Mouse (Mus musculus): ENCODE measurements around the gene Tor3a. TPM values are rescaled to one million over a fixed set of nuclear protein-coding genes. Genes with fewer than 3 reads are reported as not detected.
"Not testable (repeated sequence)": the region's sequence is repeated elsewhere in the genome, so short reads cannot be mapped to it uniquely, and the experiment has no call there.

The Tor3a gene
- polyA plus RNA-seq, 1 experiment from 2014 or later, result 6.5 TPM

DNA sequence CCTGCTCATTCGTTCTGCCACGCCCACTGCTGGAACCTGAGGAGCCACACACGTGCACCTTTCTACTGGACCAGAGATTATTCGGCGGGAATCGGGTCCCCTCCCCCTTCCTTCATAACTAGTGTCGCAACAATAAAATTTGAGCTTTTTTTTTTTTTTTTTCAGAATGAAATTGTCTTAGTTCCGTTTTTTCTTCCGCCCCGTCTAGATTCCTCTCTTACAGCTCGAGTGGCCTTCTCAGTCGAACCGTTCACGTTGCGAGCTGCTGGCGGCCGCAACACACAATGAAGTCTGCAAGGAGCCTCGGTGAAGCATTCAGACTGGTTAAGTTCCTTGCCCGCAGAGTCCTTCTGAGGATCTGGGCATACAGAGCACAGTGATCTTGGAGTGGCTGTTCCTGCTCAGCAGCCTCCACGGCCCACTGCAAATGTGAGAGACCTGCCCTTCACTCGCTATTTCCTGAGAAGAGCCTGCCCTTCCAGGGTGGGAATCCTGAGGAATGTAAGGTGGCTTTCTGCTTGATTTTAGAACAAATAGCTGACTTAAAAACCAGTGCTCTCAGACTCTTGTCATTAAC, 13.4 kb downstream of the Tor3a start:
- not testable (repeated sequence) for H3K27ac ChIP-seq (ENCODE audit: low read depth, low read length); H3K36me3 ChIP-seq (ENCODE audit: control insufficient read depth, insufficient read depth, low read length); H3K4me1 ChIP-seq (ENCODE audit: control insufficient read depth, insufficient read depth, low read length); H3K27me3 ChIP-seq (replicated peaks; ENCODE audit: control insufficient read depth, insufficient read depth, low read length); H3K9me3 ChIP-seq (replicated peaks; ENCODE audit: control insufficient read depth, low read length); DNase-seq (ENCODE audit: low spot score); H3K9ac ChIP-seq (ENCODE audit: low read length); H3K4me2 ChIP-seq (ENCODE audit: low read length); H3K4me3 ChIP-seq (ENCODE audit: low read depth, low read length); ATAC-seq
- 77% methylated on average over 19 of the region's 21 CpGs for WGBS

DNA sequence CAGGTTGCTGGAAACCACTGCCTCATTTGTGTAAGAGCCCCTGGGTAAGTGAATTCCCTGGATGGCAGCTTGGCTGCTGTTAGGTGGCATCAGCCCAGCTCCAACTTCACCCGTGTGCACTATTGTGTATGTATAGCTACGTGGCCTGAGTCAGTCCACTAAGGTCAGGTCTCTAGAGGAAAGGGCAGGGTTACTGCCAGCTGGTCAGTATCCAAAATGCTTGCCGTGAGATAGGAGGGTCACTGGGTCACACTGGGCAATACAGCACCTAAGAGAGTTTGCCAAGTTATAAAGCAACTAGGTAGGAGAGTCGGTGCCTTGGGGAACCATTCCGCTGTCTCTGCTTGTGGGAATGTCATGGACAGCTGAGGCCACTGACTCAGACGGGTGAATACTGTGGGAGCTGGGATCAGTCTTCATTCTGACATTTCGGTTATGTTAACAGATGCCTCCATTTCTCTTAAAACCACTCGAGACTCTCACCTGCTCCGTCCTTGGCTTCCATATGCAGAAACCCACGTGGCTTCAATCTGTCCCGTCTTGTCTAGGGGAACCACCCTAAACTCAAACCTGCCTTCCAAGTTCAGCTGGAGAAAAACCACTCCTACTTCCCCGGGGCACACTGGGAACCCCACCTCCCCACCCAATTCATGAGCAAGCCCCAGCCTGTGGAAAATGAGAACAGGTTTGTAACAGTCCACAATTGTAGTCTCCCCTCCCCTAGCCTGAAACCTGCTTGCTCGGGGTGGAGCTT, 14.1 kb downstream of the Tor3a start:
- H3K36me3 ChIP-seq (ENCODE audit: control insufficient read depth, insufficient read depth, low read length), result 0 out of 2 replicates have a peak, but pooled peaks cover 4% of the 10 kb centered on the region
- no peaks in the 10 kb centered on the region for H3K27me3 ChIP-seq (replicated peaks; ENCODE audit: control insufficient read depth, insufficient read depth, low read length)
- DNase-seq (ENCODE audit: low spot score) (no peak), ATAC-seq (no peak)
- H3K9me3 ChIP-seq (replicated peaks; ENCODE audit: control insufficient read depth, low read length), result no peaks in the 10 kb centered on the region
- no peak overlapping the region for H3K4me2 ChIP-seq (ENCODE audit: low read length)
- WGBS, result 89% methylated on average over 13 of the region's 13 CpGs
- H3K9ac ChIP-seq (ENCODE audit: low read length), result no peak overlapping the region
- H3K4me1 ChIP-seq (ENCODE audit: control insufficient read depth, insufficient read depth, low read length), result no peaks in the 10 kb centered on the region
- no peak overlapping the region for H3K27ac ChIP-seq (ENCODE audit: low read depth, low read length)
- no peak overlapping the region for H3K4me3 ChIP-seq (ENCODE audit: low read depth, low read length)

DNA sequence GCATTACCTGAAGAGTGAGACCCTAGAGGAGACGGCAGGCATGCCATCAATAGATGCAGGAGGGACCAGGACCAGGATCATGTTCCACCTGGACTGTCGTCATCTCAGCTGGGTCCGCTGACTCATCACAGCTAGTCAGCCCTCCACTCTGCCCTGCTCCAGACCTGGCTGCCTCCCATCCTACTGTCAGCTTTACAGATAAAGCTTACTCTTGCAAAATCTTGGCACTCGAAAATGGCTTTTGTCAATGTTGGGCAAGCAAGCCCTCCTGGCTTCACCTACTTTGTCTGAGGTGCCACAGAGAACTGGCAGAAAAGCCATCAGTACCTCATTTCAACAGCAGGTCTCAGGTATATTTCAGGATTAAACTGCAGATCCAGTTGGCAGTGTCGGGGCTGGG, 15.5 kb downstream of the Tor3a start:
- 85% methylated on average over 5 of the region's 5 CpGs for WGBS
- Histone ChIP-seq H3K36me3 (ENCODE audit: control insufficient read depth, insufficient read depth, low read length) (0 out of 2 replicates have a peak, but pooled peaks cover 4% of the 10 kb centered on the region), H3K27me3 (replicated peaks; ENCODE audit: control insufficient read depth, insufficient read depth, low read length) (no peaks in the 10 kb centered on the region), H3K4me1 (ENCODE audit: control insufficient read depth, insufficient read depth, low read length) (no peaks in the 10 kb centered on the region), H3K9me3 (replicated peaks; ENCODE audit: control insufficient read depth, low read length) (no peaks in the 10 kb centered on the region), H3K4me2 (ENCODE audit: low read length) (no peak overlapping the region), H3K9ac (ENCODE audit: low read length) (no peak overlapping the region), H3K4me3 (ENCODE audit: low read depth, low read length) (no peak overlapping the region), H3K27ac (ENCODE audit: low read depth, low read length) (no peak overlapping the region)
- ATAC-seq (no peak), DNase-seq (ENCODE audit: low spot score) (no peak)

DNA sequence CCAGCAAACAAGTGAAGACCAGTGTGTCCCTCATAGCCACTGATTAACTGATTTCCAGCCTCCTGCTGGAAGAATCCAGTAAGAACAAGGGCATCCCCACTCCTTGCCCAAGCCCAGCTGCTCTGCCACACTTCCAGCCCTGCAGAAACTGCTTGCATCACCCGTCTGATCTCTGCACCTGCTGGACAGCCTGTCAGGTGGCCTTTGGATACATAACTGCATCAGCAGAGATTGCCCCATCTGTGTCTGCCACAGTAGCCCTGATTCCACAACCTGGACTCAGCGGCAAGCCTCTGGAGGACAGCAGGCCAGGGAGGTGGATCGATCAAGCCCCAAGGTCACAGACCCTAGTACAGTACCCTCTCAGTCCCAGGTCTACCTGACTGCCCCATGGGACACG, 16.6 kb downstream of the Tor3a start:
- H3K4me2 ChIP-seq (ENCODE audit: low read length), result no peak overlapping the region
- H3K36me3 ChIP-seq (ENCODE audit: control insufficient read depth, insufficient read depth, low read length), result 0 out of 2 replicates have a peak, but pooled peaks cover 4% of the 10 kb centered on the region
- no peaks in the 10 kb centered on the region for H3K4me1 ChIP-seq (ENCODE audit: control insufficient read depth, insufficient read depth, low read length)
- H3K9me3 ChIP-seq (replicated peaks; ENCODE audit: control insufficient read depth, low read length), result no peaks in the 10 kb centered on the region
- H3K9ac ChIP-seq (ENCODE audit: low read length), result no peak overlapping the region
- WGBS, result 85% methylated on average over 4 of the region's 4 CpGs
- ATAC-seq (0 out of 2 replicates have a peak, but pooled peaks have one; percentile 19), DNase-seq (ENCODE audit: low spot score) (no peak)
- H3K27ac ChIP-seq (ENCODE audit: low read depth, low read length), result no peak overlapping the region
- no peaks in the 10 kb centered on the region for H3K27me3 ChIP-seq (replicated peaks; ENCODE audit: control insufficient read depth, insufficient read depth, low read length)
- H3K4me3 ChIP-seq (ENCODE audit: low read depth, low read length), result no peak overlapping the region

DNA sequence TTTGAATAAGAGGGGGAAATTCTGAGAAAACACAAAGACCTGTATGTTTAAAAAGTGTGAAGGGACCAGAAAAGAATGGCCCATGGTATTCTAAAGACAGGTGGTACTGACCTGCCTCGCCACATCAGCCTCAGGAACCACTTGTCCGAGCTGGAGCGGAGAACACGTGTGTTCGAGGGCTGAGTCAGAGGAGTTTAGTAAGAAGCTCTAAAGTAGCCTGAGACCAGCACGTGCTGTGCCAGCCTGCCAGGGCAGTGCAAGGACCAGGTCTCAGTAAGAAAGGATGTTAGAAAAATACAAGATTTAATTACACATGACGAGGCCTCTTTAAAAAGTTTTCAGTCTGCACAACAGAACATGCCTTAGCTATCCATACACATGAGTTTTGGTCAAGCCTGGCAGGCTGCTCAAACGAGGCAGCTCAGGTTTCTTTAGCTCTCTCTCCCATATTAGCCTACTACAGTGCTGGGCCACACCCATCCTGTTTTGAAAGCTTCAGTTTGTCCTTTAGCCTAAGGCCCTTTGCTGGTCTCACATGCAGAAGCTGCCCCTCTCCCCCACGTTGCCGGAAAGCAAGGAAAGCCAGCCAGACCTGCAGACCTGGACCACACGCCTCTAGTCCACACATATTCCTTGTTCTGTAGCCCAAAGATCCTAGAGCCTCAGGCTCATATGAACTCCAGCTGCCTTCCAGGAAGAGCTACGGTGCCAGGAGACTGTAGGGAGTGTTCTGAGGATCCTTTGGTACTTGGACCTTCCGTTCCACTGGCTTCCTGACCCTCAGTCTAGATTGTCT, 19.2 kb downstream of the Tor3a start:
- no peak overlapping the region for H3K4me3 ChIP-seq (ENCODE audit: low read depth, low read length)
- H3K27ac ChIP-seq (ENCODE audit: low read depth, low read length), result no peak overlapping the region
- no peaks in the 10 kb centered on the region for H3K4me1 ChIP-seq (ENCODE audit: control insufficient read depth, insufficient read depth, low read length)
- no peak overlapping the region for H3K9ac ChIP-seq (ENCODE audit: low read length)
- H3K27me3 ChIP-seq (replicated peaks; ENCODE audit: control insufficient read depth, insufficient read depth, low read length), result no peaks in the 10 kb centered on the region
- DNase-seq (ENCODE audit: low spot score) (no peak), ATAC-seq (no peak)
- H3K4me2 ChIP-seq (ENCODE audit: low read length), result no peak overlapping the region
- H3K36me3 ChIP-seq (ENCODE audit: control insufficient read depth, insufficient read depth, low read length), result 0 out of 2 replicates have a peak, but pooled peaks cover 4% of the 10 kb centered on the region
- no peaks in the 10 kb centered on the region for H3K9me3 ChIP-seq (replicated peaks; ENCODE audit: control insufficient read depth, low read length)
- 78% methylated on average over 13 of the region's 13 CpGs for WGBS

DNA sequence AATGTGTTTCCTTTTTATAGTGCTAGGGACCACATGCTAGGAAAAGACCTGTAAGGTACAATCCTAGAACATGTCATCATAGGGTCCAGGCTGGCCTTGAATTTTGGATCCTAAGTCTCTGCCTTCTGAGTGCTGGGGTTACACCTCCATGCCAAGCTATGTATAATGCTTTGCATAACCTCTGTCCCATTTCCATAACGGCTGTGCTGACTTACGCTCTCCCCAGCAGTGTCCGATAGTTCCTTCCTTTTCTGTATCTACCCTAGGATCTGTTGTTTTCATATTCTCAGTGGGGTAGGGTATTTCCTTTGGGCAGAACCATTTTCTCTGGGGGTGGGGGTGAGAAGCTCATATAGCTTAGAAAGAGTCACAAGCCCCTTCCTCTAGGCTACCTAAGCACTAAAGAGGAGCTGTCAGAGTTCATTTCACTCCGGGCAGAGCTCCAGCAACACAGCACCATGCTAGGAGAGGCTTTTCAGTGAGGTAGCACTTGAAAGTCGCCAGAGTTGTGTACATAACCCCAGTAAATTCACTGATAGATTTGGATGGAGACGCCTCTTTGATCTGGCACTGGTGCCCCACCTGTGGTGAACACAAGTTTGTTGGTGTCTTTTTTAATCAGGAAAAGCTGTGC, 21.9 kb downstream of the Tor3a start:
- DNase-seq (ENCODE audit: low spot score) (peak; percentile 23), ATAC-seq (no peak; the same call in 1 of the 2 replicates)
- no peaks in the 10 kb centered on the region for H3K4me1 ChIP-seq (ENCODE audit: control insufficient read depth, insufficient read depth, low read length)
- no peak overlapping the region for H3K27ac ChIP-seq (ENCODE audit: low read depth, low read length)
- no peaks in the 10 kb centered on the region for H3K9me3 ChIP-seq (replicated peaks; ENCODE audit: control insufficient read depth, low read length)
- whole genome bisulfite sequencing, result 70% methylated on average over 6 of the region's 6 CpGs
- 0 out of 2 replicates have a peak, but pooled peaks cover 6% of the 10 kb centered on the region for H3K36me3 ChIP-seq (ENCODE audit: control insufficient read depth, insufficient read depth, low read length)
- no peak overlapping the region for H3K4me2 ChIP-seq (ENCODE audit: low read length)
- H3K4me3 ChIP-seq (ENCODE audit: low read depth, low read length), result no peak overlapping the region
- H3K9ac ChIP-seq (ENCODE audit: low read length), result no peak overlapping the region
- H3K27me3 ChIP-seq (replicated peaks; ENCODE audit: control insufficient read depth, insufficient read depth, low read length), result no peaks in the 10 kb centered on the region

DNA sequence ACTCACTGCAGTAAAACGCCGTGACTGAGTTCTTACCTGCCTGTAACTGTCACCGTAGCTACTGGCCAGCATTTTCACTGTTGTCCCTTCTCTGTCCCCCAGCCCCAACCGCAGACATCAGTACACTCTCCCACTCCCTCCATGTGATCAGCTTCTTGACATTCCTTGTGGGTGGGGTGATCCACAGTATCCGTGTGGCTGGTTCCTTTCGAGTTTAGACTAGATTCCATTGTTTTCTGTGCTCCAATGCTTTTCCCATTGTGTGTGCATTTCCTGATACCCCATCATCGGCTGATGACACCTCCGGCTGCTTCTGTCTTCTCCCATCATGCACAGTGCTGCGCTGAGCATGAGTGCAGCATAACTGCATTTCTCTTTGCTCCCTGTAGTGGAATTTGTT, 23.5 kb downstream of the Tor3a start:
- Histone ChIP-seq H3K9ac (ENCODE audit: low read length) (no peak overlapping the region), H3K4me1 (ENCODE audit: control insufficient read depth, insufficient read depth, low read length) (no peaks in the 10 kb centered on the region), H3K27ac (ENCODE audit: low read depth, low read length) (no peak overlapping the region), H3K4me3 (ENCODE audit: low read depth, low read length) (no peak overlapping the region), H3K4me2 (ENCODE audit: low read length) (no peak overlapping the region), H3K27me3 (replicated peaks; ENCODE audit: control insufficient read depth, insufficient read depth, low read length) (no peaks in the 10 kb centered on the region), H3K36me3 (ENCODE audit: control insufficient read depth, insufficient read depth, low read length) (0 out of 2 replicates have a peak, but pooled peaks cover 2% of the 10 kb centered on the region), H3K9me3 (replicated peaks; ENCODE audit: control insufficient read depth, low read length) (no peaks in the 10 kb centered on the region)
- DNase-seq (ENCODE audit: low spot score) (no peak), ATAC-seq (no peak)
- 84% methylated on average over 9 of the region's 9 CpGs for WGBS

DNA sequence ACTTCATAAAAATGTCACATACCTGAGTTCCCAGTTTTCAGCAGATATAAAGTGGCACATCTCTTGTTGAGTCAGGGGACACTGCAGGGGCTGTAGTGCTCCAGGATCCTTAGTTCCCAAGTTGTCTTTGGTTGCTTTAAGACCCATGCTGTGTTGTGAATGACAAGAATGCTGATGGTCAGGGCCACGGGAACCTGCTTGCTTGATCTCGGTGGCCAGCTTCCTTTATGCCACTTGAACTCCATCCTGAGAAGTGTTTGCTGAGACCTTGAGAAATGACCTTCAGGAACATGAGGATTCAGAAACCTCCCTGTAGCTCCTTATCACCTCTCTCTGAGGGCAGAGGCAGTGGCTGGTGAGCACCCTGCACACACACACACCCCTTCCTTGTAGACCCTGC, 25.5 kb downstream of the Tor3a start:
- 0 out of 2 replicates have a peak, but pooled peaks cover 4% of the 10 kb centered on the region for H3K4me1 ChIP-seq (ENCODE audit: control insufficient read depth, insufficient read depth, low read length)
- no peak for DNase-seq (ENCODE audit: low spot score)
- H3K27ac ChIP-seq (ENCODE audit: low read depth, low read length), result no peak overlapping the region
- 0 out of 2 replicates have a peak, but pooled peaks cover 2% of the 10 kb centered on the region for H3K36me3 ChIP-seq (ENCODE audit: control insufficient read depth, insufficient read depth, low read length)
- WGBS, result 42% methylated on average over 2 of the region's 2 CpGs
- no peak overlapping the region for H3K4me3 ChIP-seq (ENCODE audit: low read depth, low read length)
- no peak overlapping the region for H3K9ac ChIP-seq (ENCODE audit: low read length)
- H3K27me3 ChIP-seq (replicated peaks; ENCODE audit: control insufficient read depth, insufficient read depth, low read length), result no peaks in the 10 kb centered on the region
- ATAC-seq, result no peak
- no peak overlapping the region for H3K4me2 ChIP-seq (ENCODE audit: low read length)
- H3K9me3 ChIP-seq (replicated peaks; ENCODE audit: control insufficient read depth, low read length), result no peaks in the 10 kb centered on the region
